Mouse (Mus musculus) brown adipose tissue, adult 24 weeks (tissue): ENCODE data around the gene Plekha7. TPM values are rescaled to one million over a fixed set of nuclear protein-coding genes. Genes with fewer than 3 reads are reported as not detected.

ENCODE experiments used
- H3K27ac ChIP-seq: fragments of 200-500 bp; replicated peaks from 2 replicates; pipeline ENCODE4 v1.5.1; 2012; ENCODE audit warnings: low read depth, mild to moderate bottlenecking, low read length
- H3K4me1 ChIP-seq: fragments of 200-500 bp; 2 replicates; pipeline ENCODE4 v1.6.1; 2012; ENCODE audit warnings: low read length, mixed read lengths; ENCODE audit not compliant: control insufficient read depth, insufficient read depth, insufficient read length
- H3K4me3 ChIP-seq: fragments of 200-500 bp; 2 replicates; pipeline ENCODE4 v1.5.1; 2012; ENCODE audit warnings: low read depth, mild to moderate bottlenecking, low read length, moderate library complexity; ENCODE audit not compliant: insufficient read depth
- polyA plus RNA-seq: library from polyadenylated mRNA; stranded (reverse); fragments of >200 nt; gene quantifications from 2 replicates; pipeline ENCODE4 v1.2.4, GENCODE M21; 2012; ENCODE audit not compliant: missing spikeins, insufficient read depth, insufficient read length

Gene Plekha7
- polyA plus RNA-seq, 1 experiment: 0.59 TPM

DNA sequence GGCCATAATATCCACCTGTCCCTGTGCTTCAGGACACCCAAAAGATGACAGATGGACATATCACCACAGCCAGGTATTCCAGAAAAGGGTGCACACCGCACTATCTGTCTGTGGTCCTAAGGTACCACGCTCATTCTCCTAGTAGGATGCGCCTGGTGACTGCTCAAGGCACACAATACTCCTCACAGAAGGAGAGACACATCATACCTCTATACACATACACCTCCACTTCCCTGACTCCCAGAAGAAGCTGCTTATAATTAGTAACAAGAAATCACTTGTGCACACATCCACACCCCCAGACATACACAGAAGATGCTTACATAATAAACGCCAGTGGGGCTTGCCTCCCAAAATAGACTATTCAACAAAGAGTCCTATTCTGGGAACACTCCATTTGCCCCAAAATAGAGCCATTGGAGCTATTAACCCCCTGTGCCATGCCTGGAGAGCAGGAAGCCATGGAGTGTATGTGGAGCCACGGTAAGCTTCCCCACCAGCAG, 126.7 kb downstream of the Plekha7 start:
- H3K27ac ChIP-seq: no peak overlapping the region
- no peak overlapping the region for H3K4me3 ChIP-seq
- no peaks in the 10 kb centered on the region for H3K4me1 ChIP-seq

DNA sequence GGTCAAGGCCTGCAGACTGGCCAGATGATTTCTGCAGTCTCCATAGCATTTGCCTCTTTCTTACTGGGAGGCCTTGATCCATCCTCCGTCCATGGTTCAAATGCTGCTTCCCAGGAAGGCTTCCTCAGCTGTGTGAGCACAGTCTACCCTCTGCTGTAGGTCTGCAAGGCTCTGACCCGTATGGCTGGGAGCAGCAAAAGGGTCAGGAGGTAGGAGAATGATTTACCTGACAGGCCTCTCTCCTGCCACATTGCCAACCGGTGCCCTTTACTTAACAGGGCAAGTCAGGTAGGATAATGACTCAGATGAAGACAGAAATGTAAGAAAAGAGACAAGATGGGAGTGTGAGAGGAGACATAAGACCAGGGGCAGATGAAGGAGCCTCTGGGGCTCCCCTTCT, 129.3 kb downstream of the Plekha7 start:
- no peak overlapping the region for H3K27ac ChIP-seq
- H3K4me1 ChIP-seq: no peaks in the 10 kb centered on the region
- H3K4me3 ChIP-seq: no peak overlapping the region

GRCm38 (mm10) chr7:116172774-116173173, 135.4 kb downstream of the Plekha7 start:
- no peaks in the 10 kb centered on the region for H3K4me1 ChIP-seq
- H3K27ac ChIP-seq: no peak overlapping the region
- H3K4me3 ChIP-seq: no peak overlapping the region

- H3K27ac ChIP-seq: no peak overlapping the region
- no peak overlapping the region for H3K4me3 ChIP-seq
- H3K4me1 ChIP-seq: no peaks in the 10 kb centered on the region
Observed at GRCm38 (mm10) chr7:116169426-116169825, 138.8 kb downstream of the Plekha7 start.

DNA sequence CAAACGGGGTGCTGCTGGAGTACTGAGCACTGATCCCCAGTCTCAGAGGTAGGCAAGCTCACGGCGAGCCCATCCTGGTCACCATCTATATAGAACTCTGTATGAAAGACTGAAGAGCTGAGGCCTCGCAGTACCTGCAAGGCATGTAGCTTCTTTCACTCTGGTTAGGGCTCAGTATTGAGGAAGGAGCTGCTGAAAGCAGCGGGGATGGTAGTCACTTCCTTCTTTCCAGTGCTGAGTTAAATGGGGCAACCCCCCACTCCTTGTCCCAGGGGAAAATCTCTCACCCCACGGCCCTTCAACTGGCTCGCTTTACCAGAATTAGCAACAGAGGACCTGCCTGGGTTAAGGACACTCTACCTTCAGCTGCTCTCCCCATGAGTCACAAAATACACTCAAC, 140.0 kb downstream of the Plekha7 start:
- H3K27ac ChIP-seq: no peak overlapping the region
- no peaks in the 10 kb centered on the region for H3K4me1 ChIP-seq
- H3K4me3 ChIP-seq: no peak overlapping the region

DNA sequence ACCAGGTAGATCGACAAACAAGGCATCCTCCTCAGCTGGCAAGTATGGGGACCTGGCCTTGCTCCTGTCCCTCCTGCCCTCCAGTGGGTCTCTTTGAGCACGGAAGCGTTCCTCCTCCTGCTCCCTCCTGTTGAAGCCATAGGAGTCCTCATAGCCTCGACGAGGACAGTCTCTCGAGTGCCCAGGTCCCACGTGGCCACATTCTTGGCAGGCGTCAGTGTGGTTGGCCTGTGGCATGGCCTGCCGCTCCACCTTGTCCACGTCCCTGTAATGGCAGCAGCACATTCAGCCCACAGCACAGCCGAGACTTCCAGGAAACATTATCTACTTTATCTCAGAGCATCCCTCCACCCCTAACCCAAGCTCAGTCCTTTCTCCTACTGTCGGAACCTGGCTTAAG, 143.9 kb downstream of the Plekha7 start:
- no peak overlapping the region for H3K27ac ChIP-seq
- no peak overlapping the region for H3K4me3 ChIP-seq

DNA sequence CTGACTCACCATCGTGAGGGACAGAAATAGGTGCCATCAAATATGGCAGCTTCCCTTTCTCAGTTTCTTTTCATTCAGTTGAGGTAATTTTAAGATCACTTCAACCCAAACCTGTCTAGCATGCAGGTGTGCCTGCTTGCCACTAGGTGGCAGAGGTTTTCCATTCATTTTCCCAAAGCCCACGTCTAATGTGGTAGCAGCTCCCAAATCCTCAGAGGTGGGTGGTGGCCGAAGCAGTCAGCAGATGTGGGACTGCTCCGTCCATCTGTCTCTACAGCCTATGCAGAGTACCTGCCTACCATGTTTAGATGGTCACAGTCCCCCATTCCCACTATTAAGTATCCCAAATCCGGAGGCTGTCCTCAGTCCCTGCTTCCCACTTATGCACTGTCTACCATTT, 146.6 kb downstream of the Plekha7 start:
- no peak overlapping the region for H3K27ac ChIP-seq
- no peaks in the 10 kb centered on the region for H3K4me1 ChIP-seq
- no peak overlapping the region for H3K4me3 ChIP-seq

More for the DNA sequence above, 143.9 kb downstream of the Plekha7 start:
- no peaks in the 10 kb centered on the region for H3K4me1 ChIP-seq

DNA sequence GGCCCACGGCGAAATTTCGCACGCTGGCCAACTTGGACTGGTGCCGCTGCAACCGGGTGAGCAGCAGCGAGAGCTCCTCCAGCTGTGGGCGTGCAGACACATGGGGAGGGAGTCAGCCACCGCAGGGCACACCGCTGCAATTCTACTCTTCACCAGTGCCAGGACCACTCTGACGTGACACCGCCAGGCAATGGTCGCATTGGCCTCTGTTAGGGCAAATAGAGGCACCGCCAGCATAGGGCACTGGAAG, 151.4 kb downstream of the Plekha7 start:
- no peak overlapping the region for H3K4me3 ChIP-seq
- no peaks in the 10 kb centered on the region for H3K4me1 ChIP-seq
- H3K27ac ChIP-seq: no peak overlapping the region

DNA sequence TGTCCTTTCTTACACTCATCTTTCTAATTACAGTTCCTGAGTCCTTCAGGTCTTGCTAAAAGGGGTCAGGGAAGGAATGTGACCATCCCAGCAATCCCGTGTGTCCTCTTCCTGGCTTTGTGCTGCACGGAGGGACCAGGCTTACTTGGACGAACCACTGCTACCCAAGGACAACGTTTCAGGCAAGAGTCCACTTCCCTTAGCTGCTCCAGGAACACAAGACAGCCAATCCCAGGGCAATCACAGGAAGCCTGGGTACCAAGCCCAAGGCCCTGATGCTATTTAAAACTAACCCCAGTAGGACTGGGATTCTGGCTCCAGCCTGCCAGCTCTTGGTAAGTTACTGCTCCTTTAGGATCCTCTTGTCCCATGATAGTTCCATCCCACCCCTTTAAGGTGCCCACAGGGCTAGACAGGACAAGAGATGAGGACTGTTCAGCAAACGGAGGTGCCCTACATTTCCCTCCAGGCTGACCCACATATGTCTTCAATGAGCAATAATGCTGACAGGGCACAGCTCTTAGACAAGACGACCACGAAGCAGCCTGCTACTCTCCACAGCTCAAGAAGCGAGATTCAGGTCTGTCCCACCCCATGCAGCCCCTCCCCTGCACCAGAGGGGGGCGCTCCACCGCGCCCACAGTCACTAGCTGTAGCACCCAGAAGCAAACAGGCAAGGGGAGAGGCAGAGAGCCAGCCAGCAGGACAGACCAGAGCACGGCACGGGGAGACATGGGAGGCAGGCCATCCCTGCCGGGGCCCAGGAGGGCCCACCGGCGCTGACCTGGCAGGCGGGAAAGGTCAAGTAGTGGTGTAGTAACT, 151.9 kb downstream of the Plekha7 start:
- H3K4me1 ChIP-seq: no peaks in the 10 kb centered on the region
- no peak overlapping the region for H3K27ac ChIP-seq
- no peak overlapping the region for H3K4me3 ChIP-seq

- Histone ChIP-seq H3K27ac (no peak overlapping the region), H3K4me1 (no peaks in the 10 kb centered on the region)
Observed at GRCm38 (mm10) chr7:116153781-116154368, 154.3 kb downstream of the Plekha7 start.

DNA sequence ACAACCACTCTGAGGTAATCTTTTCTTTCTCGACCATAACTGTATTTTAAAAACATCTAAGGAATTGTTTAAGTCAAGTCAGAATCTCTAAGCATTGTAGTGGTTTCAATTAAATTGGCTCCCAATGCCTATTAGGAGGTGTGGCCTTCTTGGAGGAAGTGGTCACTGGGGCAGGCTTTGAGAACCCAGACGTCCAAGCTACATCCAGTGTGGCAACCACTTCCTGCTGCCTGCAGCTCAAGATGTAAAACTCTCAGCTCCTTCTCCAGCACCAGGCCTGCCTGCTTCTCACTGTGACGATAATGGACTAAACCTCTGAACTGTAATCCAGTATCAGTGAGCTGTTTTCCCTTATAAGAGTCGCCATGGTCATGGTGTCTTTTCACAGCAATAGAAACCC, 158.6 kb downstream of the Plekha7 start:
- H3K27ac ChIP-seq: no peak overlapping the region
- no peaks in the 10 kb centered on the region for H3K4me1 ChIP-seq
- no peak overlapping the region for H3K4me3 ChIP-seq

More at GRCm38 (mm10) chr7:116153781-116154368, 154.3 kb downstream of the Plekha7 start:
- H3K4me3 ChIP-seq: no peak overlapping the region

DNA sequence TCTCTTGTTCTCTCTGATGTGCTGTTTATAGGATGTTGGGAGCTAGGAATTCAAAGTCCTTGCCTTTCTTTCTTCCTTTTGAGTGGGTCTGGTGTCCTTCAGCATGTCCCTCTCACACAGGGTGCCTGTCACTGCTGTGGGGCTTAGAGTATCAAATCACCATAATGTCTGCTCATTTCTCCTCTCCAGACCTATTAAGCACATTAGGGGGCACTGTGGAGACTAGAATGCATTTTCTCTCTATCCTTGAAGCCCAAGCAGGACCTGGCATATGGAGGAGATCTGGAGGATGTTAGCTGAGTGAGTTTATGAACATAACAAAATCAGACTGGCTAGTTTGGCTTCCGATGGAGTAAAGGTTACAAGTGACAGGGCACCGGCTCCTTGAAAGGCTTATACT, 161.1 kb downstream of the Plekha7 start:
- Histone ChIP-seq H3K4me3 (no peak overlapping the region), H3K4me1 (no peaks in the 10 kb centered on the region), H3K27ac (no peak overlapping the region)

GRCm38 (mm10) chr7:116145030-116145429, 163.1 kb downstream of the Plekha7 start:
- no peak overlapping the region for H3K4me3 ChIP-seq
- H3K4me1 ChIP-seq: no peaks in the 10 kb centered on the region
- no peak overlapping the region for H3K27ac ChIP-seq

DNA sequence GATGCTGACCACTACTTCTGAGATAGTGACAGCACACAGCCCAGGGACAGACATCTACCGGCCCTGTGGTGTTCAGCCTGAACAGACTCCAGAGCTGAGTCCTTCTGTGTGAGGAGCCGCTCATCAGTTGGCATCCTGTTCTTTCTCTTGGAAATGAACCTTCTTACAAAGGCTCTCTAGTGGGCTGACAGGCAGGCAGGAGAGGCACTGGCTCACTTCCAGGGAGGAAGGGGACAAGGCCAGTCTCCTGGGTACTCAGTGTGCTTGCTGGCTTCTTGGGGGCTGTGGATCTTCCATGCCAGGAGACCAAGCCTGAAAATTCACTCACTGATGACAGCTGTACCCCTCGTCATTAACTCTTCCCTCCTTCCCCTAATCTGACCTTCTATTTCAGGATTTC, 170.5 kb downstream of the Plekha7 start:
- no peak overlapping the region for H3K4me3 ChIP-seq
- H3K27ac ChIP-seq: no peak overlapping the region
- H3K4me1 ChIP-seq: no peaks in the 10 kb centered on the region

- H3K27ac ChIP-seq: no peak overlapping the region
- H3K4me1 ChIP-seq: no peaks in the 10 kb centered on the region
- H3K4me3 ChIP-seq: no peak overlapping the region
Observed at GRCm38 (mm10) chr7:116137149-116137548, 171.0 kb downstream of the Plekha7 start.
